Mouse (Mus musculus) E14TG2a.4 (cell line): ENCODE measurements around the gene Gpc3.

Source experiments
- CTCF ChIP-seq: conservative IDR thresholded peaks from 2 replicates; pipeline ENCODE4 v1.5.1; 2014; ENCODE audit warnings: low read length
- POU5F1 ChIP-seq: IDR thresholded peaks from 2 replicates; pipeline ENCODE4 v1.6.1; 2014; ENCODE audit warnings: low read length, borderline replicate concordance

- TF ChIP-seq POU5F1, result no peak
- no peak for TF ChIP-seq CTCF
These were observed 56.3 kb downstream of the Gpc3 start for GRCm38 (mm10) chrX:52557489-52557888.
